ENCODE assay signal across 10 mouse cellular contexts in the genomic region with DNA sequence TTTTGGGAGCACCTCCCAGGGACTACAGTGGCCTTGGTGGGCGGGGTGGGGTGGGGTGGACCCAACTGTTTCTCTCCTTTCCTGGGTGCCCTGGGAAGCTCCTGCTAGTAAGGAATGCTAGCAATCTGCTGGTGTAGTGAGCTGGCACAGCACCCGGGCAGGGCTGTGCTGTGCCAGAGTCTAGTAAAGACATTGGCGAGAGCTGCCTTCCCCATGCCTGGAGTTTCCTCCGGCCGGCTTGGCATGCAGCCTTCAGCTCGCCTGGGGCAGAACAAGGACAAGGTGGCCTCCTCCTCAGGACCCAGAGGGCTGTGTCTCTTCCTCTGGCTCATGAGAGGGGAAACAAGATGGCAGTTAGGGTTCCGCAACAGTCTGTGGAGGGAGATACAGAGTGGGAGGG.
DNase-seq lines count a peak whose midpoint lies in the region; ATAC-seq and TF ChIP-seq lines count a peak whose summit lies in the region.
"Had no signal": no experiment of that assay in that cellular context is flagged by ENCODE, and none has a peak within 500 bp of the region (broad histone marks: within the 10 kb centered on the region; RNA-seq: fewer than 3 reads in every experiment).

No protein-coding gene starts in this region.

- 39% methylated on average over 7 of the region's 7 CpGs for WGBS in heart, adult 2 months
- WGBS in heart, embryonic 12.5 days = 86% methylated on average over 7 of the region's 7 CpGs

- H3K9me3 ChIP-seq in heart, embryonic 12.5 days (replicated peaks) = no peaks in the 10 kb centered on the region
- H3K9me3 ChIP-seq: midbrain, embryonic 12.5 days; stomach, embryonic 15.5 days had no signal

- no peak for ATAC-seq in heart, embryonic 12.5 days (ENCODE audit: insufficient number of reproducible peaks, low FRiP score)
- ATAC-seq in megakaryocyte, adult 5-6 weeks (ENCODE audit: poor library complexity, severe bottlenecking) = no peak

- no peak for TF ChIP-seq POLR2A in heart, adult 2 months (IDR thresholded peaks at IDR 0.05; ENCODE audit: insufficient read depth, low read depth, low read length)

- peaks cover 24% of the 10 kb centered on the region for H3K4me1 ChIP-seq in heart, adult 2 months (ENCODE audit: control insufficient read depth, insufficient read depth, low read length)
- peaks cover 71% of the 10 kb centered on the region for H3K4me1 ChIP-seq in heart, embryonic 12.5 days (replicated peaks)

- peaks cover 3% of the 10 kb centered on the region; the same call in 1 of the 2 replicates for H3K36me3 ChIP-seq in heart, adult 2 months (ENCODE audit: control insufficient read depth, insufficient read depth, low read length)
- H3K36me3 ChIP-seq in heart, embryonic 12.5 days = no peaks in the 10 kb centered on the region
- H3K36me3 ChIP-seq: midbrain, embryonic 12.5 days; stomach, embryonic 15.5 days had no signal

- no peaks in the 10 kb centered on the region for H3K27me3 ChIP-seq in heart, adult 2 months (ENCODE audit: control insufficient read depth, insufficient read depth, low read length)
- H3K27me3 ChIP-seq in heart, embryonic 12.5 days (replicated peaks) = no peaks in the 10 kb centered on the region
- H3K27me3 ChIP-seq: stomach, embryonic 15.5 days had no signal

- TF ChIP-seq CTCF in heart, adult 2 months (IDR thresholded peaks at IDR 0.05) = no peak

- no peak overlapping the region for H3K27ac ChIP-seq in heart, adult 2 months
- H3K27ac ChIP-seq in heart, embryonic 12.5 days (ENCODE audit: poor library complexity, severe bottlenecking) = no peak overlapping the region
- H3K27ac ChIP-seq: midbrain, embryonic 12.5 days; stomach, embryonic 15.5 days had no signal

- intact Hi-C loops in heart, adult 2 months (cut with DNase I) = no loop called here

- peak; percentile 66 to 77 for DNase-seq in heart, adult 2 months
- peak; percentile 42 for DNase-seq in adipocyte (ENCODE audit: low spot score)
- DNase-seq in cerebellum, postnatal 14 days = peak; percentile 84 to 91
- DNase-seq in kidney, adult 9 months = peak; percentile 80
- DNase-seq in embryo, embryonic 11 days = no peak
- no peak for DNase-seq in spleen, postnatal 36 days (ENCODE audit: low spot score in 2 of 2)

- TF ChIP-seq EP300 in heart, adult 2 months (IDR thresholded peaks at IDR 0.05; ENCODE audit: insufficient read depth, low read depth, low read length) = no peak

- H3K9ac ChIP-seq in heart, adult 2 months (ENCODE audit: low read depth, low read length) = no peak overlapping the region
- no peak overlapping the region for H3K9ac ChIP-seq in heart, embryonic 12.5 days
- H3K9ac ChIP-seq: midbrain, embryonic 12.5 days; stomach, embryonic 15.5 days had no signal

- H3K4me3 ChIP-seq in heart, adult 2 months = no peak overlapping the region
- no peak overlapping the region for H3K4me3 ChIP-seq in heart, embryonic 12.5 days
- H3K4me3 ChIP-seq: midbrain, embryonic 12.5 days; stomach, embryonic 15.5 days had no signal

- H3K4me2 ChIP-seq in heart, embryonic 12.5 days = no peak overlapping the region
- H3K4me2 ChIP-seq: midbrain, embryonic 12.5 days; stomach, embryonic 15.5 days had no signal

- H3K79me2 ChIP-seq in heart, adult 2 months (replicated peaks; ENCODE audit: control insufficient read depth, insufficient read depth, low read length) = no peaks in the 10 kb centered on the region

Comparison
In these comparisons a context has a peak if more than half of its experiments do, and no peak if none do; other contexts are left out.
1. DNase-seq: peak in heart, adult 2 months (2 of 2), adipocyte (single experiment), cerebellum, postnatal 14 days (2 of 2) and kidney, adult 9 months (single experiment); none in embryo, embryonic 11 days (single experiment) and spleen, postnatal 36 days (0 of 2).